ENCODE assay signal across 16 mouse cellular contexts in genomic region chr10:83336336-83336735, GRCm38 (mm10). TPM values are rescaled to one million over a fixed set of nuclear protein-coding genes. Genes with fewer than 3 reads are reported as not detected.
A peak's percentile ranks its signal among the peaks of the same experiment; 100 is the strongest.
DNase-seq lines count a peak whose midpoint lies in the region; ATAC-seq and TF ChIP-seq lines count a peak whose summit lies in the region.
"Had no signal": no experiment of that assay in that cellular context is flagged by ENCODE, and none has a peak within 500 bp of the region (broad histone marks: within the 10 kb centered on the region; RNA-seq: fewer than 3 reads in every experiment).

No protein-coding gene starts in this region.

- H3K4me1 ChIP-seq in forebrain, postnatal 0 days (ENCODE audit: insufficient read depth), result no peaks in the 10 kb centered on the region
- H3K4me1 ChIP-seq in forebrain, embryonic 14.5 days (ENCODE audit: control insufficient read depth, insufficient read depth, low read length), result no peaks in the 10 kb centered on the region
- peaks cover 5% of the 10 kb centered on the region for H3K4me1 ChIP-seq in hindbrain, embryonic 13.5 days (replicated peaks)
- no peaks in the 10 kb centered on the region for H3K4me1 ChIP-seq in midbrain, postnatal 0 days (ENCODE audit: insufficient read depth, low read length)

- no peaks in the 10 kb centered on the region for H3K36me3 ChIP-seq in forebrain, postnatal 0 days (ENCODE audit: insufficient read depth)
- no peaks in the 10 kb centered on the region for H3K36me3 ChIP-seq in forebrain, embryonic 14.5 days (ENCODE audit: control insufficient read depth, insufficient read depth, low read length)
- H3K36me3 ChIP-seq in hindbrain, embryonic 13.5 days, result 0 out of 2 replicates have a peak, but pooled peaks cover 3% of the 10 kb centered on the region
- H3K36me3 ChIP-seq in midbrain, postnatal 0 days (ENCODE audit: insufficient read depth, low read length), result no peaks in the 10 kb centered on the region
- H3K36me3 ChIP-seq: G1E; heart, embryonic 10.5 days; liver, embryonic 12.5 days; lung, embryonic 15.5 days; stomach, embryonic 15.5 days had no signal

- H3K9ac ChIP-seq in forebrain, postnatal 0 days, result no peak overlapping the region
- no peak overlapping the region for H3K9ac ChIP-seq in forebrain, embryonic 14.5 days (ENCODE audit: low read length)
- no peak overlapping the region for H3K9ac ChIP-seq in hindbrain, embryonic 13.5 days
- H3K9ac ChIP-seq in midbrain, postnatal 0 days (replicated peaks; ENCODE audit: low read length, poor library complexity, severe bottlenecking), result no peak overlapping the region
- H3K9ac ChIP-seq: liver, embryonic 12.5 days had no signal

- H3K4me3 ChIP-seq in forebrain, postnatal 0 days (ENCODE audit: low read depth, low read length), result peak overlapping the region; percentile 75
- no peak overlapping the region for H3K4me3 ChIP-seq in forebrain, embryonic 14.5 days (ENCODE audit: low read depth, low read length)
- peak overlapping the region; percentile 25 for H3K4me3 ChIP-seq in hindbrain, embryonic 13.5 days
- peak overlapping the region; percentile 77 for H3K4me3 ChIP-seq in midbrain, postnatal 0 days (ENCODE audit: low read depth, low read length)
- H3K4me3 ChIP-seq: erythroblast, embryonic 14.5 days had no signal

- H3K4me2 ChIP-seq in forebrain, postnatal 0 days (ENCODE audit: low read depth), result peak overlapping the region; percentile 83
- no peak overlapping the region; the same call in 1 of the 2 replicates for H3K4me2 ChIP-seq in forebrain, embryonic 14.5 days (ENCODE audit: low read length)
- H3K4me2 ChIP-seq in hindbrain, embryonic 13.5 days, result peak overlapping the region; percentile 79
- peak overlapping the region; percentile 72 for H3K4me2 ChIP-seq in midbrain, postnatal 0 days (ENCODE audit: low read depth, low read length, poor library complexity, severe bottlenecking)

- no peaks in the 10 kb centered on the region for H3K9me3 ChIP-seq in forebrain, postnatal 0 days (ENCODE audit: low read length)
- no peaks in the 10 kb centered on the region for H3K9me3 ChIP-seq in forebrain, embryonic 14.5 days (replicated peaks; ENCODE audit: control insufficient read depth, low read length)
- H3K9me3 ChIP-seq in hindbrain, embryonic 13.5 days, result no peaks in the 10 kb centered on the region
- H3K9me3 ChIP-seq in midbrain, postnatal 0 days (ENCODE audit: low read length), result no peaks in the 10 kb centered on the region
- H3K9me3 ChIP-seq: heart, embryonic 10.5 days; liver, embryonic 12.5 days; lung, embryonic 15.5 days; stomach, embryonic 15.5 days had no signal

- WGBS in forebrain, postnatal 0 days, result 7% methylated on average over 7 of the region's 7 CpGs
- 8% methylated on average over 7 of the region's 7 CpGs for WGBS in forebrain, embryonic 14.5 days
- WGBS in hindbrain, embryonic 13.5 days, result 21% methylated on average over 7 of the region's 7 CpGs
- WGBS in midbrain, postnatal 0 days, result 28% methylated on average over 7 of the region's 7 CpGs

- no peaks in the 10 kb centered on the region; the same call in 1 of the 2 replicates for H3K27me3 ChIP-seq in forebrain, postnatal 0 days (ENCODE audit: insufficient read depth, low read length)
- H3K27me3 ChIP-seq in forebrain, embryonic 14.5 days (replicated peaks; ENCODE audit: control insufficient read depth, insufficient read depth, low read length), result peaks cover 16% of the 10 kb centered on the region
- H3K27me3 ChIP-seq in hindbrain, embryonic 13.5 days, result peaks cover 45% of the 10 kb centered on the region
- peaks cover 4% of the 10 kb centered on the region; the same call in 1 of the 2 replicates for H3K27me3 ChIP-seq in midbrain, postnatal 0 days (ENCODE audit: insufficient read depth, low read length)

- H3K27ac ChIP-seq in forebrain, postnatal 0 days (ENCODE audit: low read depth, low read length), result no peak overlapping the region
- H3K27ac ChIP-seq in forebrain, embryonic 14.5 days (ENCODE audit: low read depth, low read length), result no peak overlapping the region
- no peak overlapping the region for H3K27ac ChIP-seq in hindbrain, embryonic 13.5 days
- H3K27ac ChIP-seq in midbrain, postnatal 0 days (ENCODE audit: low read depth, low read length), result no peak overlapping the region
- H3K27ac ChIP-seq: liver, embryonic 12.5 days; lung, embryonic 15.5 days; stomach, embryonic 15.5 days had no signal

- no peak for DNase-seq in forebrain, postnatal 0 days
- DNase-seq in forebrain, embryonic 14.5 days (ENCODE audit: low spot score), result no peak
- DNase-seq in CD4-positive helper T cell, adult 2 months (ENCODE audit: low read depth, low spot score), result peak; percentile 31
- no peak for DNase-seq in midbrain, postnatal 0 days (ENCODE audit: low spot score)
- DNase-seq in right cerebral cortex, postnatal 14 days, result no peak
- no peak for DNase-seq in frontal cortex, postnatal 10 days (ENCODE audit: low spot score in 2 of 2)
- DNase-seq in urinary bladder, postnatal 36 days (ENCODE audit: low spot score in 2 of 2), result no peak
- DNase-seq: heart, postnatal 14 days; thymus, adult 2 months had no signal

- ATAC-seq in forebrain, postnatal 0 days, result no peak
- ATAC-seq in forebrain, embryonic 14.5 days, result no peak
- ATAC-seq in hindbrain, embryonic 13.5 days (ENCODE audit: low FRiP score), result no peak
- ATAC-seq in midbrain, postnatal 0 days (ENCODE audit: low FRiP score), result no peak
- ATAC-seq: liver, embryonic 12.5 days had no signal

- no peak for TF ChIP-seq CTCF in forebrain, postnatal 0 days (IDR thresholded peaks at IDR 0.05; ENCODE audit: low read depth)
- TF ChIP-seq CTCF in midbrain, postnatal 0 days (IDR thresholded peaks at IDR 0.05), result no peak

RNA-seq across cellular contexts. Expression of gene Slc41a2, which starts 1.3 kb away (rescaled TPM):
- total RNA-seq in forebrain, postnatal 0 days (2014; rRNA removed), result 22.3 and 23.8 TPM in 2 replicates
- polyA plus RNA-seq in forebrain, postnatal 0 days (2015; fragmentation: Nextera tagmentation; extraction: Ambion mirVana), result 5.5 and 10.1 TPM in 2 replicates
- 3.6 and 5.3 TPM in 2 replicates for polyA plus RNA-seq in forebrain, embryonic 14.5 days (2014; fragmentation: Nextera tagmentation; extraction: Ambion mirVana)
- polyA plus RNA-seq in hindbrain, embryonic 13.5 days (2015; fragmentation: Nextera tagmentation; extraction: Ambion mirVana), result 5.5 TPM in 2 replicates
- 42.0 TPM in 2 replicates for total RNA-seq in midbrain, postnatal 0 days (2014; rRNA removed)
- polyA plus RNA-seq in midbrain, postnatal 0 days (2015; fragmentation: Nextera tagmentation; extraction: Ambion mirVana), result 10.0 and 11.9 TPM in 2 replicates
- polyA plus RNA-seq: erythroblast, embryonic 14.5 days; G1E had no signal

RNA-seq across cellular contexts. Expression of gene D10Wsu102e, which starts 23.7 kb away (rescaled TPM):
- 2.0 and 2.3 TPM in 2 replicates for total RNA-seq in forebrain, postnatal 0 days (2014; rRNA removed)
- 0.47 and 0.61 TPM in 2 replicates for polyA plus RNA-seq in forebrain, postnatal 0 days (2015; fragmentation: Nextera tagmentation; extraction: Ambion mirVana)
- polyA plus RNA-seq in forebrain, embryonic 14.5 days (2014; fragmentation: Nextera tagmentation; extraction: Ambion mirVana), result 0.74 and 0.89 TPM in 2 replicates
- polyA plus RNA-seq in hindbrain, embryonic 13.5 days (2015; fragmentation: Nextera tagmentation; extraction: Ambion mirVana), result 0.92 and 0.93 TPM in 2 replicates
- 2.4 and 3.4 TPM in 2 replicates for total RNA-seq in midbrain, postnatal 0 days (2014; rRNA removed)
- 0.49 and 0.59 TPM in 2 replicates for polyA plus RNA-seq in midbrain, postnatal 0 days (2015; fragmentation: Nextera tagmentation; extraction: Ambion mirVana)
